Mouse (Mus musculus): ENCODE data around the gene Nhsl2. TPM values are rescaled to one million over a fixed set of nuclear protein-coding genes. Genes with fewer than 3 reads are reported as not detected.
"Not testable (repeated sequence)": the region's sequence is repeated elsewhere in the genome, so short reads cannot be mapped to it uniquely, and the experiment has no call there.

Gene Nhsl2
- polyA plus RNA-seq, 1 experiment from 2014 or later: 16.8 TPM

DNA sequence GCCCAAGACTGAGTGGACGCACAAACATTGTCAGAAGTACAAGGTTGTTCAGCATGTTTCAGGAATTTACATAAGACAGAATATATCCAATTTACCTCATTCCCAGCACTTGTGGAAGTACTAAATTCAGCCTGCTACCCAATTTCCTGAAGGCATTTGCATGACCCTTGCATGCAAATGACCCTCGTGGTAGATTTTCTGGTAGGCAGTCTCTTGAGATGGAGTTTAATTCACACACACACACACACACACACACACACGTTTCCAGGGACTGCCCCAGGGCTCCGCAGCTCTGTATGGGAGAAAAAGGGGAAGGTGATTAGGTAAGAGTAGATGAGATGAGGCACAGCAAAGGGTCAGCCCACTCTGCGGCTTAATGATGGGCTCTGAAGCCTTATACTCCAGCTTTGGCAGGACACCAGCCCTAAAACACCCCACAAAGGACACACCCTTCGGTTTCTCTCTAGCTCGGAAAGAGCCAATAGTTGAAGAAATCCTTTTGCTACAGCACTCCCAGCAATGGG, 245.3 kb downstream of the Nhsl2 start:
- Histone ChIP-seq H3K9me3 (no peaks in the 10 kb centered on the region), H3K27ac (no peak overlapping the region), H3K4me3 (replicated peaks) (no peak overlapping the region), H3K27me3 (peaks cover 18% of the 10 kb centered on the region), H3K4me1 (replicated peaks) (no peaks in the 10 kb centered on the region), H3K36me3 (no peaks in the 10 kb centered on the region), H3K4me2 (no peak overlapping the region), H3K9ac (replicated peaks) (no peak overlapping the region)
- ATAC-seq (ENCODE audit: insufficient number of reproducible peaks, insufficient read depth, low FRiP score, low TSS enrichment, low read depth): no peak
- WGBS: 78% methylated on average over 7 of the region's 7 CpGs

DNA sequence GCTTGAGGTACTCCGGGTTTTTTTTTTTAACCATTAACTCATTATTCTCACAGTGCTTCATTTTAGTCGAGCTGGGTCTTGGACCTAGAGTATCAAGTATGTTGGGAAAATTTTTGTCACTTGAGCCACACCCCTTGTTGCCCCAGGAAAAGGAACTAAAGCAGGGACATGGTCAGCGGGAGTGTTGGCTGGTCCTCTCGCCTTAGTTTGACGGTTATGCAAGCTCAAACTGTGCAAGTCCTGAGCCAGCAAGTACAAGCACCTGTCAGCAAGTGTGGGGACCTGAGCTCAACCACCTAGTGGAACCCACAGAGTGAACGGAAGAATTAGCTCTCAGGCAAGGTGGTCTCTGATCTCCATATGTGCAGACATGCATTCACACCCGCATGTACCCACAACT, 252.7 kb downstream of the Nhsl2 start:
- no peak for ATAC-seq (ENCODE audit: insufficient number of reproducible peaks, insufficient read depth, low FRiP score, low TSS enrichment, low read depth)
- H3K9ac ChIP-seq (replicated peaks): no peak overlapping the region
- no peak overlapping the region for H3K4me3 ChIP-seq (replicated peaks)
- no peaks in the 10 kb centered on the region for H3K9me3 ChIP-seq
- no peak overlapping the region for H3K4me2 ChIP-seq
- H3K4me1 ChIP-seq (replicated peaks): no peaks in the 10 kb centered on the region
- 64% methylated on average over 7 of the region's 7 CpGs for WGBS
- peaks cover 10% of the 10 kb centered on the region for H3K27me3 ChIP-seq
- H3K36me3 ChIP-seq: no peaks in the 10 kb centered on the region
- H3K27ac ChIP-seq: no peak overlapping the region

DNA sequence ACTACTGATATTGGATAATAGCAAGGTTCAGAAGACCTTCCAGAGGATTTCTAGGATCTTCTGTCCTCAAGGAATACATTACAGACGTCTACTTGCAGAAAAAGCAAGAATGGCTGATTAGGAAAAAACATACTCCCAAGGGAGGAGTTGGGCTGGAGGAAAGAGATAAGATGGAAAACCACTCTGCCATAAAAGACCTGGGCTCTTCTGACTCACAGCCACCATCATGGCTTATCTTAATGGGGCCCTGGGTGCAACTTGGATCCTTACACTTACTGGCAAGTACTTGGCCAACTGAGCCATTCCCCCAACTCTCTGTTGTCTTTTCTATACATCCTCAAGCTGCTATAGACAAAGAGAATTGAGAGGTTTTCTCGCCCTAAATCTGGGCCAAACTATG, 254.6 kb downstream of the Nhsl2 start:
- 70% methylated on average over 2 of the region's 2 CpGs for WGBS

DNA sequence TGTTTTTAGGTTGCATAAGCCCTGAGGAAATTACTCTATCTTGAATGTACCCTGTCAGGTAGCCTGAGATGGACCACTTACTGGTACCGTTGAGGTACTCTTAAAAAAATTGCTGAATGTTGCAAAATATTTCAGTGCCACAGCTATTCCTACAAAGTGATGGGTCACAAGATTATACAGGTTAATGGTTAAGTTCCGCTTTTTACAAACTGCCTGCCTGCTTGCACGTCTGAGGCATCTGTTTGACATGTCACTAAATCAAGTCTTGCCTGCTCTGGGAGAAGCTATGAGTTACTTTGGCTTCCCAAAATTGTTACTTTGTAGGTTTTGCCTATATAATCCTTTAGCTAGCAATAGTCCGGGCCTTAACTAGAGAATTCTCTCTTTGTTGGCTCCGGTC, 260.2 kb downstream of the Nhsl2 start:
- H3K36me3 ChIP-seq; H3K4me1 ChIP-seq (replicated peaks); H3K9me3 ChIP-seq; H3K27ac ChIP-seq; ATAC-seq (ENCODE audit: insufficient number of reproducible peaks, insufficient read depth, low FRiP score, low TSS enrichment, low read depth); H3K9ac ChIP-seq (replicated peaks); H3K4me2 ChIP-seq; H3K4me3 ChIP-seq (replicated peaks): not testable (repeated sequence)
- peaks cover 27% of the 10 kb centered on the region for H3K27me3 ChIP-seq
- 76% methylated on average over 5 of the region's 5 CpGs for WGBS

More for the DNA sequence above, 254.6 kb downstream of the Nhsl2 start:
- H3K4me1 ChIP-seq (replicated peaks); H3K9ac ChIP-seq (replicated peaks); H3K4me3 ChIP-seq (replicated peaks); H3K9me3 ChIP-seq; ATAC-seq (ENCODE audit: insufficient number of reproducible peaks, insufficient read depth, low FRiP score, low TSS enrichment, low read depth); H3K4me2 ChIP-seq; H3K36me3 ChIP-seq; H3K27ac ChIP-seq: not testable (repeated sequence)
- H3K27me3 ChIP-seq: peaks cover 18% of the 10 kb centered on the region

DNA sequence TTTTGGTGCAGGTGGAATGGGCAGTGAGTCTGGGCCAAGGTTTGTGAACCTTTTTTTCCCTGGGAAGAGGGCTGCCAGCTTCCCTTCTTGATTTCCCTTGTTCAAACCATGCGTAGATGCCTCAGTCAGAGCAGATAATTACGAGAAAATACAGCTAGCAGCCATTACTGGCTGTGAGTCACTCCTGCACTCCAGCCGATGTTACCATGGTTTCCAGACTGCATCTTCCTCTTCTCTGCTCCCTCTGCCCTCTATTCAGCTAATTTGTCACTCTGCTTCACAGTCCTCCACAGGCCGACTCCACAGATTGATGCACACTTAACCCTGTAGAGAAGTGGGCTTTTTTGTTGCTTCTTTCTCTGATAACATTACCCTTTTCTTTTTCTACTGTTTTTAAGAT, 266.5 kb downstream of the Nhsl2 start:
- H3K4me3 ChIP-seq (replicated peaks): no peak overlapping the region
- H3K4me2 ChIP-seq: no peak overlapping the region
- H3K36me3 ChIP-seq: no peaks in the 10 kb centered on the region
- H3K27ac ChIP-seq: no peak overlapping the region
- 70% methylated on average over 4 of the region's 4 CpGs for WGBS
- no peaks in the 10 kb centered on the region for H3K9me3 ChIP-seq
- H3K9ac ChIP-seq (replicated peaks): no peak overlapping the region
- H3K4me1 ChIP-seq (replicated peaks): no peaks in the 10 kb centered on the region
- peaks cover 34% of the 10 kb centered on the region for H3K27me3 ChIP-seq
- ATAC-seq (ENCODE audit: insufficient number of reproducible peaks, insufficient read depth, low FRiP score, low TSS enrichment, low read depth): no peak

DNA sequence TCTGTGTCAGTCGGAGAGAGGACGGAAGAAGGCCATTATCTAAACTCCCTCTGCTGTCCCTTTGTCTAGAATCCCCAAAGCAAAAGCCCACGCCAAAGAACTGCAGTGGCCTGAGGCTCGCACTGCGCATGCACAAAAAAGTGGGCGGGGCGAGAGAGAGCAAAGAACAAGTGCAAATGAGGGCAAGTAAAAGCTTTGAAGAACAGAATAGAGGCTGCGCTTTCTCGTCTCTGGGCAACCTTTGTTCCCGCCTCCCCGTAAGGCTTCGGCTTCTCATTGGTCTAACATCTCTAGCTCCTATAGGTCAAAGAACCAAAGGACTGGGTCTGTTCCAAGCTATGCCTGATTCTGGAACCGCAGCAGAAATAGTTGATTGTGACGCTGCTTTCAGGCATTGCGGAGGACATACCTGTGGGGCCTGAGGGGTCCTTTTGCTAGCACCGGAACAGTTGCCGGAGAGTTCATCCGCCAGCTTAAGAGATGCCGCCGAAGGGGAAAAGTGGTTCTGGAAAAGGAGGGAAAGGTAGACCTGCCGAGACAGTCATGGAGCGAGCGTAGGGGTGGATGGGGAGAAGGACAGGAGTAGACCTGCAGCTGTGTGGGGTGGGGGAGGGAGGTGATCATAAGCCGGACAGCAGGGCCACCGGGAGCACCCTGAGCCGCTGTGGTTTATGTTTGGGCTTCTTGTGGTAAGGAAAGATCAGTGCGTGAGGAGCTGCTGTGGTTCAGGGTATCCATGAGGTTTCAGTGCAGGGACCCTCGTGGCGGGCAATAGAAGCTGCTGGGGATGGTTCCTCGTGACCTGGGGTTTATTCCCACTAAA, 270.1 kb downstream of the Nhsl2 start, which contains the start of gene Pin4:
Pin4 (plus strand) TSS at position 406 of the 823 bp plus-strand sequence.
- no peak within 1 kb of the TSS for H3K27ac ChIP-seq
- ATAC-seq (ENCODE audit: insufficient number of reproducible peaks, insufficient read depth, low FRiP score, low TSS enrichment, low read depth): peak; percentile 99
- peak within 1 kb of the TSS; percentile 60 for H3K4me3 ChIP-seq (replicated peaks)
- peak within 1 kb of the TSS; percentile 69 for H3K4me2 ChIP-seq
- H3K4me1 ChIP-seq (replicated peaks): no peaks in the 10 kb centered on the region
- H3K9ac ChIP-seq (replicated peaks): peak within 1 kb of the TSS; percentile 65
- 17% methylated on average over 30 of the region's 30 CpGs for WGBS
- peaks cover 19% of the 10 kb centered on the region for H3K36me3 ChIP-seq
- peaks cover 15% of the 10 kb centered on the region; the same call in 1 of the 2 replicates for H3K27me3 ChIP-seq
- H3K9me3 ChIP-seq: no peaks in the 10 kb centered on the region

DNA sequence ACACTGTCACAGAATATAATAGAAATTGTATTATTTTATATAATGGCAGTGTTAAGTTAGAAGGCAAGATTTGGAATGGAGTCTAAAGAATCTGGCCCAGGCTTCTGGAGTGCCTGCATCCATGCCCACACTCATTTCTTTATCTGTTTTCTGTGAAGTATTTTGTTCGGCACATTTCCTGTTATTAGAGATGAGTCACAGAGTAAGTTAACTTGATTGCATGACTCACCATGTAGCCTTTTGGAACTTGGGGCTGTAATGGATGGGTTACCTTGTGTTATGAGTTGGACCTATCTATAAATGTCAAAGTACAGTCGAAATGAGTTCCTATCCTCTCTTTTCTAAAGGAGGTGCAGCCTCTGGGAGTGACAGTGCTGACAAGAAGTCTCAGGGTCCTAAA, 272.1 kb downstream of the Nhsl2 start:
- H3K4me2 ChIP-seq: no peak overlapping the region
- no peak overlapping the region for H3K27ac ChIP-seq
- ATAC-seq (ENCODE audit: insufficient number of reproducible peaks, insufficient read depth, low FRiP score, low TSS enrichment, low read depth): no peak
- peaks cover 15% of the 10 kb centered on the region; the same call in 1 of the 2 replicates for H3K27me3 ChIP-seq
- H3K36me3 ChIP-seq: peaks cover 34% of the 10 kb centered on the region
- no peak overlapping the region for H3K4me3 ChIP-seq (replicated peaks)
- no peaks in the 10 kb centered on the region for H3K9me3 ChIP-seq
- H3K9ac ChIP-seq (replicated peaks): no peak overlapping the region
- 86% methylated on average over 2 of the region's 2 CpGs for WGBS
- H3K4me1 ChIP-seq (replicated peaks): no peaks in the 10 kb centered on the region

DNA sequence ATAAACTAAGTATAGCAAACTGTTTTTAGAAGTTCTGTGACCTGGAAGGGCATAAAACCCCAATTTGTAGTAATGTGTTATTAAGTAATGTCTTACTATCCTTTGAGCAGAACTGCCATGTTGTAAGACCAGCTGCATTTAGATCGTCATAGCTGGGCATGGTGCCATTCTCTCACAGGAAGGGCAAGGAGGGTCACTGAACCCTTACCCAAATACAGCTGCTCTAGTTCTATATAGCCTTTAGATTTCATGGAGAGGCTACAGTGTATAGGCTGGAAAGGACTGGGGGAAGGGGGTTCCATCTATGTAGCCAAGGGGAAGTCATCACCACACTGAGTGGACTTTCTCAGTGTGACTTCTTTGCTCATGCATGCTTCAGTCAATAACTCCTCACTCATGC, 292.0 kb downstream of the Nhsl2 start:
- H3K4me3 ChIP-seq (replicated peaks): no peak overlapping the region
- no peaks in the 10 kb centered on the region for H3K9me3 ChIP-seq
- no peak for ATAC-seq (ENCODE audit: insufficient number of reproducible peaks, insufficient read depth, low FRiP score, low TSS enrichment, low read depth)
- no peak overlapping the region for H3K27ac ChIP-seq
- H3K9ac ChIP-seq (replicated peaks): no peak overlapping the region
- H3K4me1 ChIP-seq (replicated peaks): no peaks in the 10 kb centered on the region
- H3K4me2 ChIP-seq: no peak overlapping the region
- WGBS: 92% methylated on average over 1 of the region's 1 CpGs
- peaks cover 9% of the 10 kb centered on the region for H3K27me3 ChIP-seq
- peaks cover 42% of the 10 kb centered on the region for H3K36me3 ChIP-seq

Small RNAs within 50 kb of the gene (microRNA-seq; reads per million reads assigned to microRNA genes)
- not detected for gene Gm27843

Other genes starting within 250 kb of the Nhsl2 start
- gene Ogt, start 209.3 kb upstream of the Nhsl2 start, polyA plus RNA-seq (2016; fragmentation: Nextera tagmentation; extraction: Ambion mirVana): 158 and 173 TPM in 2 replicates
- not detected in 2 replicates for gene Cxcr3, start 115.1 kb upstream of the Nhsl2 start, polyA plus RNA-seq (2016; fragmentation: Nextera tagmentation; extraction: Ambion mirVana)
- gene Gm4779, start 55.0 kb upstream of the Nhsl2 start, polyA plus RNA-seq (2016; fragmentation: Nextera tagmentation; extraction: Ambion mirVana): 0.36 TPM in 1 of 2 replicates, not detected in the other
- gene 8030474K03Rik, start 54.7 kb upstream of the Nhsl2 start, polyA plus RNA-seq (2016; fragmentation: Nextera tagmentation; extraction: Ambion mirVana): 0.10 and 0.45 TPM in 2 replicates
- gene Rtl5, start 221.9 kb downstream of the Nhsl2 start, polyA plus RNA-seq (2016; fragmentation: Nextera tagmentation; extraction: Ambion mirVana): 3.1 and 3.2 TPM in 2 replicates

All from limb, embryonic 12.5 days (tissue).